Mouse (Mus musculus) spleen, postnatal 36 days (tissue): ENCODE data around the gene Gm10486.
"Not testable (repeated sequence)": the region's sequence is repeated elsewhere in the genome, so short reads cannot be mapped to it uniquely, and the experiment has no call there.

ENCODE experiments used
- DNase-seq, 2 experiments: peaks; one replicate each; pipeline ENCODE4 v3.0.0; 2022; ENCODE audit warnings: low spot score in 2 of 2, mixed read lengths in 1 of 2

Gm10486 gene

DNA sequence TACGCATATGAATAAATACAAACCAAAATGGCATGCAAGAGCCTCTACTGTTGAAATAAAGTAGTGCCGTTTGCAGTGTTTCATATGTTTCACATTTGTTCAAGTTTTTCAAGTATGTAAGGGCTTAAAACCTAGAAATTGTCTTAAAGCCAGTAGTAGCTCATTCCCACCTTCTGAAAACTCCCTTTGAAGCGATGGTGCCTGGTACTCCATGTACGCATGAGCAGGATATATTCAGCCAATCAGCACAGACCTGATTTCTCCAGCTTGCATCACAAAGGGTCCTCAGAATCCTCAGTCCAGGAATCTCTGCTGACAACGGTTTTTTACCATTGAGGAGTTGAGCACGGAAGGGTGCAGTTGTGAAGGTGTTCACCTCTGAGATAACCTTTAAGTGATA is at the start of gene Gm10486:
TSS of gene Gm10486 (plus strand) at position 301 of the 400 bp plus-strand sequence.
- not testable (repeated sequence) for DNase-seq
